Mouse (Mus musculus) MEL (cell line): ENCODE measurements around the gene Tbc1d5. TPM values are rescaled to one million over a fixed set of nuclear protein-coding genes. Genes with fewer than 3 reads are reported as not detected.

ENCODE experiments used
- DNase-seq: peaks from one replicate; pipeline ENCODE4 v3.0.0; 2011; ENCODE audit warnings: low read depth, low spot score
- H3K27ac ChIP-seq: 2 replicates; pipeline ENCODE4 v1.5.1; 2012; ENCODE audit warnings: low read depth, mild to moderate bottlenecking, control low read depth, low read length, moderate library complexity; ENCODE audit not compliant: control insufficient read depth
- H3K27me3 ChIP-seq, 2 experiments: fragments of 150-350 bp in 1 of 2; sonication (generic) in 1 of 2; 2 replicates each; pipeline ENCODE4 v1.6.1; 2012; ENCODE audit warnings: low read length in 2 of 2, mild to moderate bottlenecking in 2 of 2, improper control_type of control experiment in 1 of 2, moderate library complexity in 1 of 2; ENCODE audit not compliant: insufficient read depth in 2 of 2, control insufficient read depth in 1 of 2
- H3K36me3 ChIP-seq, 2 experiments: 2 replicates each; pipeline ENCODE4 v1.6.1; 2012 to 2014; ENCODE audit warnings: low read length in 2 of 2, improper control_type of control experiment in 1 of 2, inconsistent platforms in 1 of 2, mild to moderate bottlenecking in 1 of 2; ENCODE audit not compliant: insufficient read depth in 2 of 2, control insufficient read depth in 1 of 2
- H3K4me1 ChIP-seq, 2 experiments: fragments of 150-350 bp in 1 of 2; sonication (generic) in 1 of 2; 2 replicates each; pipeline ENCODE4 v1.6.1; 2012; ENCODE audit warnings: low read length in 2 of 2, improper control_type of control experiment in 1 of 2, mild to moderate bottlenecking in 1 of 2; ENCODE audit not compliant: insufficient read depth in 2 of 2, control insufficient read depth in 1 of 2
- H3K4me3 ChIP-seq, 2 experiments: fragments of 150-350 bp in 1 of 2; sonication (generic) in 1 of 2; 2 replicates each; pipeline ENCODE4 v1.5.1; 2012; ENCODE audit warnings: low read depth in 2 of 2, low read length in 2 of 2, mild to moderate bottlenecking in 2 of 2, moderate library complexity in 2 of 2, control low read depth in 1 of 2, improper control_type of control experiment in 1 of 2; ENCODE audit not compliant: control insufficient read depth in 1 of 2, insufficient read depth in 1 of 2
- H3K79me2 ChIP-seq: 2 replicates; pipeline ENCODE4 v1.6.1; 2012; ENCODE audit warnings: mild to moderate bottlenecking, low read length, moderate library complexity; ENCODE audit not compliant: control insufficient read depth, poor library complexity, insufficient read depth
- H3K9ac ChIP-seq: 2 replicates; pipeline ENCODE4 v1.6.1; 2012; ENCODE audit warnings: low read depth, mild to moderate bottlenecking, control low read depth, low read length, moderate library complexity; ENCODE audit not compliant: control insufficient read depth, poor library complexity, severe bottlenecking
- H3K9me3 ChIP-seq: fragments of 150-350 bp; sonication (generic); replicated peaks from 2 replicates; pipeline ENCODE4 v1.6.1; 2012; ENCODE audit warnings: mild to moderate bottlenecking, low read length, improper control_type of control experiment, moderate library complexity; ENCODE audit not compliant: insufficient read depth
- BHLHE40 ChIP-seq: IDR thresholded peaks from 2 replicates; pipeline ENCODE4 v1.6.1; 2012; ENCODE audit warnings: low read depth, mild to moderate bottlenecking, inconsistent platforms, low read length, improper control_type of control experiment, borderline replicate concordance
- CTCF ChIP-seq, 3 experiments: IDR thresholded peaks in 2 of 3; conservative IDR thresholded peaks in 1 of 3; 2 replicates each; pipeline ENCODE4 v1.5.1; 2011 to 2012; ENCODE audit warnings: low read length in 3 of 3, low read depth in 2 of 3, mild to moderate bottlenecking in 2 of 3, improper control_type of control experiment in 1 of 3, inconsistent platforms in 1 of 3, mixed read lengths in 1 of 3, moderate library complexity in 1 of 3; ENCODE audit not compliant: control insufficient read depth in 1 of 3, insufficient read depth in 1 of 3, poor library complexity in 1 of 3, severe bottlenecking in 1 of 3
- E2F4 ChIP-seq: IDR thresholded peaks from 2 replicates; pipeline ENCODE4 v1.6.1; 2011; ENCODE audit warnings: low read depth, low read length, improper control_type of control experiment, borderline replicate concordance
- ELF1 ChIP-seq: IDR thresholded peaks from 2 replicates; pipeline ENCODE4 v1.6.1; 2014; ENCODE audit warnings: low read depth, mild to moderate bottlenecking, inconsistent platforms, low read length, improper control_type of control experiment, moderate library complexity
- GABPA ChIP-seq: IDR thresholded peaks from 2 replicates; pipeline ENCODE4 v1.6.1; 2012; ENCODE audit warnings: low read depth, mild to moderate bottlenecking, inconsistent platforms, low read length, improper control_type of control experiment, moderate library complexity
- GATA1 ChIP-seq: IDR thresholded peaks from 2 replicates; pipeline ENCODE4 v1.6.1; 2011; ENCODE audit warnings: low read depth, low read length, improper control_type of control experiment
- HCFC1 ChIP-seq: IDR thresholded peaks from 2 replicates; pipeline ENCODE4 v1.6.1; 2012; ENCODE audit warnings: low read depth, mild to moderate bottlenecking, inconsistent platforms, low read length, improper control_type of control experiment, moderate library complexity
- JUND ChIP-seq: IDR thresholded peaks from 2 replicates; pipeline ENCODE4 v1.6.1; 2011; ENCODE audit warnings: low read depth, mild to moderate bottlenecking, improper control_type of control experiment, low read length
- MAFK ChIP-seq: IDR thresholded peaks from 2 replicates; pipeline ENCODE4 v1.6.1; 2011; ENCODE audit warnings: low read depth, mild to moderate bottlenecking, low read length, improper control_type of control experiment, borderline replicate concordance
- MAX ChIP-seq: IDR thresholded peaks from 2 replicates; pipeline ENCODE4 v1.6.1; 2011; ENCODE audit warnings: low read length, improper control_type of control experiment
- MAZ ChIP-seq: IDR thresholded peaks from 2 replicates; pipeline ENCODE4 v1.6.1; 2012; ENCODE audit warnings: low read depth, mild to moderate bottlenecking, inconsistent platforms, low read length, improper control_type of control experiment
- MEF2A ChIP-seq: IDR thresholded peaks from 2 replicates; pipeline ENCODE4 v1.6.1; 2014; ENCODE audit warnings: low read depth, mild to moderate bottlenecking, inconsistent platforms, low read length, improper control_type of control experiment; ENCODE audit not compliant: poor library complexity, insufficient replicate concordance, severe bottlenecking; ENCODE audit errors: extremely low read depth
- MYB ChIP-seq: IDR thresholded peaks from 2 replicates; pipeline ENCODE4 v1.6.1; 2011; ENCODE audit warnings: mild to moderate bottlenecking, low read depth, low read length, improper control_type of control experiment
- MYC ChIP-seq: IDR thresholded peaks from 2 replicates; pipeline ENCODE4 v1.6.1; 2011; ENCODE audit warnings: low read depth, mild to moderate bottlenecking, low read length, improper control_type of control experiment, moderate library complexity
- NELFE ChIP-seq: IDR thresholded peaks from 2 replicates; pipeline ENCODE4 v1.6.1; 2011; ENCODE audit warnings: low read depth, low read length, improper control_type of control experiment
- POLR2AphosphoS2 ChIP-seq: IDR thresholded peaks from 2 replicates; pipeline ENCODE4 v1.6.1; 2011; ENCODE audit warnings: low read length, improper control_type of control experiment
- POLR2AphosphoS5 ChIP-seq: IDR thresholded peaks from 2 replicates; pipeline ENCODE4 v1.6.1; 2012; ENCODE audit warnings: low read depth, borderline replicate concordance, mild to moderate bottlenecking, inconsistent platforms, low read length, moderate library complexity, mixed read lengths
- RAD21 ChIP-seq: IDR thresholded peaks from 2 replicates; pipeline ENCODE4 v1.6.1; 2011; ENCODE audit warnings: mild to moderate bottlenecking, low read depth, low read length, improper control_type of control experiment
- RCOR1 ChIP-seq: IDR thresholded peaks from 2 replicates; pipeline ENCODE4 v1.6.1; 2012; ENCODE audit warnings: low read depth, mild to moderate bottlenecking, inconsistent platforms, low read length, improper control_type of control experiment
- SIN3A ChIP-seq: IDR thresholded peaks from 2 replicates; pipeline ENCODE4 v1.6.1; 2012; ENCODE audit warnings: low read length, improper control_type of control experiment, inconsistent platforms
- UBTF ChIP-seq: IDR thresholded peaks from 2 replicates; pipeline ENCODE4 v1.6.1; 2012; ENCODE audit warnings: low read depth, mild to moderate bottlenecking, inconsistent platforms, low read length, improper control_type of control experiment, moderate library complexity, borderline replicate concordance; ENCODE audit not compliant: insufficient read depth
- USF1 ChIP-seq: IDR thresholded peaks from 2 replicates; pipeline ENCODE4 v1.6.1; 2014; ENCODE audit warnings: low read depth, mild to moderate bottlenecking, inconsistent platforms, low read length, improper control_type of control experiment, moderate library complexity
- ZC3H11A ChIP-seq: IDR thresholded peaks from 2 replicates; pipeline ENCODE4 v1.6.1; 2012; ENCODE audit warnings: low read depth, mild to moderate bottlenecking, inconsistent platforms, low read length, improper control_type of control experiment
- ZMIZ1 ChIP-seq: IDR thresholded peaks from 2 replicates; pipeline ENCODE4 v1.6.1; 2012; ENCODE audit warnings: low read depth, mild to moderate bottlenecking, inconsistent platforms, low read length, improper control_type of control experiment, moderate library complexity
- polyA plus RNA-seq, 2 experiments: library from polyadenylated mRNA; stranded (reverse) in 1 of 2; unstranded in 1 of 2; fragments of >175 nt in 1 of 2; fragments of >200 nt in 1 of 2; gene quantifications; 2 replicates each; pipeline versions ENCODE4 v1.2.1 to v1.2.4; 2012; ENCODE audit warnings: low replicate concordance in 2 of 2, low read depth in 1 of 2; ENCODE audit not compliant: insufficient read length in 2 of 2, insufficient read depth in 1 of 2, missing spikeins in 1 of 2
- total RNA-seq: library from RNA; depleted of rRNA; stranded (reverse); fragments of 300-350 nt; gene quantifications from 2 replicates; pipeline ENCODE4 v1.2.3, GENCODE M21; 2012

The Tbc1d5 gene
- total and polyA plus RNA-seq, 3 experiments = 5.4 to 116 (median 8.2) TPM

- DNase-seq = no peak
- no peaks in the 10 kb centered on the region for H3K9me3 ChIP-seq
- H3K36me3 ChIP-seq = no peaks in the 10 kb centered on the region
- TF ChIP-seq RCOR1 (no peak), RAD21 (no peak), MYB (no peak), CTCF (IDR thresholded peaks at IDR 0.05 in 2 of 3, conservative IDR thresholded peaks at IDR 0.05 in 1 of 3; ENCODE audit: control insufficient read depth in 1 of 3, insufficient read depth in 1 of 3, low read depth in 2 of 3, low read length in 3 of 3, poor library complexity in 1 of 3, severe bottlenecking in 1 of 3) (no peak), POLR2AphosphoS5 (no peak), USF1 (no peak), E2F4 (no peak), GATA1 (no peak), BHLHE40 (no peak), UBTF (no peak), ZMIZ1 (no peak), NELFE (no peak), ZC3H11A (no peak), POLR2AphosphoS2 (no peak), MAX (no peak), HCFC1 (no peak), SIN3A (no peak), MAFK (no peak), GABPA (no peak)
- H3K9ac ChIP-seq = no peak overlapping the region
- H3K4me1 ChIP-seq = no peaks in the 10 kb centered on the region
- H3K79me2 ChIP-seq = no peaks in the 10 kb centered on the region
- H3K27me3 ChIP-seq = no peaks in the 10 kb centered on the region
- H3K4me3 ChIP-seq = no peak overlapping the region
- H3K27ac ChIP-seq = no peak overlapping the region
These were observed 302.7 kb downstream of the Tbc1d5 start for GRCm38 (mm10) chr17:50876451-50876850.

GRCm38 (mm10) chr17:50874067-50874466 lies 305.1 kb downstream of the Tbc1d5 start:
- Histone ChIP-seq H3K9ac (no peak overlapping the region), H3K9me3 (no peaks in the 10 kb centered on the region), H3K79me2 (no peaks in the 10 kb centered on the region), H3K36me3 (no peaks in the 10 kb centered on the region), H3K4me1 (no peaks in the 10 kb centered on the region), H3K27ac (no peak overlapping the region), H3K27me3 (no peaks in the 10 kb centered on the region), H3K4me3 (no peak overlapping the region)
- TF ChIP-seq JUND = no peak
- no peak for TF ChIP-seq MAZ
- no peak for TF ChIP-seq E2F4
- TF ChIP-seq SIN3A = no peak
- no peak for TF ChIP-seq MYC
- no peak for TF ChIP-seq MAFK
- TF ChIP-seq BHLHE40 = no peak
- no peak for TF ChIP-seq ELF1
- TF ChIP-seq HCFC1 = no peak
- no peak for TF ChIP-seq MEF2A
- no peak for TF ChIP-seq GATA1
- DNase-seq = no peak
